Mouse (Mus musculus) liver, postnatal 0 days (tissue): ENCODE measurements at regions not wholly inside any gene's neighbourhood (a gene's known extent, or its start where the extent isn't known, plus 50 kb on each side); places are given as distances from the start of the nearest gene placed in this dataset.

Source experiments
- CTCF ChIP-seq: sonication (generic); IDR thresholded peaks from 2 replicates; pipeline ENCODE4 v1.5.1; 2016; ENCODE audit warnings: antibody characterized with exemption, low read depth
- EP300 ChIP-seq: IDR thresholded peaks from 2 replicates; pipeline ENCODE4 v1.6.1; 2016; ENCODE audit warnings: antibody characterized with exemption, low read depth, mild to moderate bottlenecking

DNA sequence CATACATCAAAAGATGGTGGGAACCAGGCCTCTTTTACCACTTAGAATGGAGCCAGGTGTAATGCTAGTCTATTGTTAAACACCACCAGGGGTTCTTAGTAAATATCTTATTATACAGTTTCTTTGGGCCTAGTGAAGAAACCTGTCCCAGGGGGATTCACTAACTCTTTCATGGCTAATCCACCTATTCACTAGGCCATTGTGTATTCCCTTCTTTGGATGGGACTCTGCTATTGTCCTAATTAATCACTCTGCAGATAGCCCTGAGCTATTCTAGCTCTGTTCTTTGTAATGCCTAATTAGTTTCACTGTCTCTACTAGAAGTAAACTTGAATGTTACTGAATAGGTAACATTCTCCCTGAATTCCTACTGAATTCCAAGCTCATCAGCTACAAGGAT, 107.6 kb upstream of the Ahr start:
- TF ChIP-seq CTCF, result no peak
- TF ChIP-seq EP300, result no peak
